Mouse (Mus musculus) frontal cortex, postnatal 36 days (tissue): ENCODE measurements around the gene Trpc7.

Experiments
- DNase-seq, 2 experiments: peaks; one replicate each; pipeline ENCODE4 v3.0.0; 2022; ENCODE audit warnings: low spot score in 2 of 2

Trpc7 gene

DNA sequence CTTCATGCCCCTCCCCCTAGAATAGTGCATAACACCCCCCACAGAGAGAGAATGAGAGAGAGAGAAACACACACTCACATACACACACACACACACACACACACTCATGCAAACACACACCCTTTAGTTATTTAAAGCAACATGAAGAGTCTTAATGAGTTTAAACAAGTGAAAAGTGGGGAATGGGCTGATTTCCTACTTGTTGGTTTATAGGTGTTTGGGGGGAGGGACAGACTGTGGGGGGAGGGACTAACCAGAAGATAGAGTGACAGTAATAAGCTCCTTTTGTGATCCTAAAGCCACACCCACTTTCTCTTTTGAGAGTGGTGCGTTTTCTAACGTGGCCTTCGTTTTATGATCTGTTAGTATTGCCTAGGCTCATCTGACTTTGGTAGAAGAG, at the start of gene Trpc7:
Gene Trpc7 (minus strand): TSS at position 101 of the 400 bp plus-strand sequence.
- DNase-seq: no peak

DNA sequence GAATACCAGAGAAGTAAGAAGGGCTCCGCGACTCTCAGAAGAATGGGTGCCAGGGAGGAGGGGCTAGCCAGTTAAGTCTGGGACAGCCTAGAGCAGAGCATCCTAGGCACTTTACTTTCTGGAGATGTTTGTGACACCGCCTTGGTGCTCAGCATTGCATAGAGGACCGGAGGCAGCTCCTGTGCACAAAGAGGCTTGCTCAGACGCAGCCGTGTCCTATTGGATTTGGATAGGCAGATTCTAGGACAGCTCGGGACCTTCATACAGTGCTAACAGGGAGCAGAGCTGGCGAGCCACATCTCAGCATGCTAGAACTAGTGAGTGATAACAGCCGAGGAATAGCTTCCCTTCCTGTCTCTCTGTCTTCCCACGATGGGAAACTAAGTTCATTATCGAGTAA, 43.5 kb upstream of the Trpc7 start:
- no peak for DNase-seq

DNA sequence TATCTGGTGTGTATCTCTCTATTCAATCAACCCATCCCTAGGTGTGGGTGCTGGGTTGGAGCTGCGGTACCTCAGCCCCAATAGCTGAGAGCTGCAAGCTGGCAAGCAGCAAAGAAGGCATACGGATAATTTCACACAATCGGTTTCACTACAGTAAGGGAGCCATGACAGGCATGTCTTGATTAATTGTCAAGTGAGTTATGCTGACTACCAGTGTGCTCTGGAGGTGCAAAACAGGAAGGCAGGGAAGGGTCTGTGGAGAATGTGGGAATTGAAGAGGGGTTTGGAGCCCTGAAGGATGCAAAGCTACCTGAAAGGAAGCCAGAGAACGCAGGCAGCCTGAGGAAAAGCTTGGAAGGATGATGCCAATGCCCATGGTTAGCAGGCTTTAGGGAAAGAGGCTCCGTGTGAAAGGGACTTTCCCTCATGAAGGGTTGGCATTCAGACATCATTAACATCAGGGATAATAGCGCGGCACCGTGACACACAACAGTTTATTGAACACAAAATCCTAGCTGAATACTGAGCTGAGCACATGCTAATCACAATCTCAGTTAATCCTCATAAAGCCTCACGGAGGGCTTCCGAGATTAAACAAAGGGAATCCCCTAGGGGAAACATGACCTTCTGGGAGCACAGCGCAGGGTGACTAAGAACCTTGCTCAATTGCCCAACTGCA, 38.2 kb upstream of the Trpc7 start:
- no peak for DNase-seq

DNA sequence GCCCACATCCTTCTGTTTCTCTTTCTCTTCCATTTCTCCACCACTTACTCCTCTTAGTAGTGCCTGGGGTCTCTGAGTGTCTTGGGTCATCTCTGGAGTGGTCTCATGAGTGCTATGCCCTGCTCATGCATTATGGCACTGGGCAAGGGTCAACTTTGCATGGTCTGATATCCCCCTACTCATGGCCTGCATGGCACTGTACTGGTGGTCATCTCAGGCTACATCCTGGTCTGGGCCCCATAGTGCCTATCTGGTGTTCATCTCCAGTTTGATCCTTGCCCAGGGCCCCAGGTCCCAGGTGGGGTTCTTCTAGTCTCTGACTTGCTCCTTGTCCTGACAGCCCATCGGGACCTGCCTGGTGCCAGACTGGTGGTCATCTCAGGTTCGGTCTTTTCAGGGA, 34.6 kb upstream of the Trpc7 start:
- no peak for DNase-seq

DNA sequence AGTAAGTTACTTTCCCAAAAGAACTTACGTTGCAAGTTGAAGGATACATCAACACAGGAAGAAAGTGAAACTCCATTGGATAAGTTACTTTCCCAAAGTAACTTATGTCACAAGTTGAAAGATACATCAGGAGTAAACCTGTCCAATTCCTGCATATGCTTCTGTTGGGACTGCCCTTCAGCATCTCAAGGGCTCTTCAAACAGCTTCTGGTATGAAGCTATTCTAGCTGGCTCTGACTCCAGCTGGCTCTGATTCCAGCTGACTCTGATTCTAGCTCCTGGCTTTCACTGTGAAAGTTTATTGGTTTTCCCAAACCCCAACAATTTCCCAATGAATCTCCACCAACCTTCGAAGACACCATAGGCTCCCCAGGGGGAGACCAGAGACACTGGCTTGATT, 27.2 kb upstream of the Trpc7 start:
- no peak for DNase-seq

DNA sequence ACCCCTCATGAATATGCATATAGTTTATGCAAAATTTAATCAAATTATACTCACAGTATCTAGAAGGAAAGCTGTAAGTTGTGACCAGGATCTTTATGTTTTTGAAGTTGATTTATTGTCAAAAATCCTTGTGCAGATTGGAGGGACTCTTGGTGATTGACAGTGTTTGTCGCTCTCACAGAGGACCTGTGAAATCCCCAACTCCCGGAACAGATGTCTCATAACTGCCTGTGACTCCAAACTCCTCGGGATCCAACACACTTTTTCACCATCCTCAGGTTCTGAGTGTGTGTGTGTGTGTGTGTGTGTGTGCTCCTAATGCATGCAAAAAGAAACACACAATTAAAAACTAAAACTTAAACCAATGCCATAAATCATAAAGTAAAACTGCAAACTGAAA, 25.5 kb upstream of the Trpc7 start:
- no peak for DNase-seq

DNA sequence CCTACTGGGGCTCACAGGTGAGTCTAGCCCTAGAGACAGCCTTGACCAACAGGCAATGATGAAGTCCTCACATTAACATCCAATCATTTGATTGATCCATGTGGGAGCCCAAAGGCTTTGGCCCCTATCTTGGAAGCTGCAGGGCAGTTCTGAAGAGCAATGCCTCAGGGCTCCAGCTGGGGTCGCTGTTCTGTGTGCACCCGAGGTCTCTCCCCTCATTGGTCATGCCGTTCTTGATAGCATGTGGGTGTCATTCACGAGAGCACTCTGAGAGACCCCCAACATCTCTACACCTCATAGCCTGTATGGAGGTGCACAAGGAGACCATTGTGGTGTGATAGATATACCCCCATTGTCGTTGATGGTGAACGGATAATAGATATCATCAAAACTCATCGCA, 18.9 kb upstream of the Trpc7 start:
- no peak for DNase-seq

DNA sequence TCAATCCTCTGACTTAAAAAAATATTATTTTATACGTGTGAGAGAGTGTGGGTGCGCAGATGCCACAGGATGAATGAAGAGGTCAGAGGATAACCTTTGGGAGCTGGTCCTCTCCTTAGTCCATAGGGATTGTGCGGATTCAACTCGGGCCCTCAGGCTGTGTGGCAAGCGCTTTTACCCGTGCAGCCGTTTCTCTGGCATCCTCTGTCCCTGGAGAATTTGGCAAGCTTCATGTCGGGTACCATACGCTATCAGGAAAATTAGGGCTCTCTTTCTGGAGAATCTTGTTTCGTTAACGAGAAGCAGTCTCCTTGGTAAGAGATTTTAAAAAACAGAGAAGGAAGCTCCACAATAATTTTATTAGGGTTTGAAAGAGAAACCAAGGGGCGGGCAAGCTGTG, 15.3 kb upstream of the Trpc7 start:
- DNase-seq: no peak

DNA sequence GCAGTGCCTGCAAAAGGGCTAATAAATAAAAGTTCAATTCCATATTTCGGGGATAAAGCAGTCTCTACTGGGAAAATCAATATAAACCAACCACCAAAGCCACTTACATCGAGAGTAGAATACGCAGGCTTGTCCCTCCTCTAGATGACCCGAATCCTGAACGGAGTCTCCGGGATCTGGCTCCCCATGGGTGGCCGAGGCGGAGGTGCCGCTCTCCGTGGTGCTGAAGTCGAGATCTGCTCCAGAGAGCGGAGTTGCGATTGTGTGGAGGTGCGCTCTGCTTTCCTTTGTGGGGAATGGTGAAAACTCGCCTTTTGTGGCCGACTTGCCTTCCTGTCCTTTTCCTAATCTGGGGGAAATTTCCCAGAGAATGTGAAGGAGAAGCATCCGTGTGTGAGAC, 407 bp downstream of the Trpc7 start:
- peak; percentile 22 to 23 for DNase-seq

DNA sequence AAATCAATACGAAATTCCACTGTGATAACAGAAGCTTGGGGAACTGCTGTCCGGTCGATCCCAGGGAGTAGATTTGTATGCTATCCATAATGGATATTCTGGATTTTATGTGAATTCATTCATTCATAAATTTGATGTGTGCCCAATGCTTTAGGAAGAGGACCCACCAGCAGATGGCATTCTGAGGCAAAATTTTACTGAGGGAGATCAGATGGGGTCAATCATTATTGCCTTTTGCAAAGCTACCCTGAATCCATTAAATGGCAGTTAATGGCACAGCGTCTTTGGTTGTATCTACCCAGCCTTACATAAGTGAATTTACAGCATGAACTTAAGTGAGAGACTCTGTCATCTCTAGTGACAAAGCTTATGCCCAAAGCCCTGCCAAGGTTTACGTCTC, 1.2 kb downstream of the Trpc7 start:
- DNase-seq: peak; percentile 11 to 14

DNA sequence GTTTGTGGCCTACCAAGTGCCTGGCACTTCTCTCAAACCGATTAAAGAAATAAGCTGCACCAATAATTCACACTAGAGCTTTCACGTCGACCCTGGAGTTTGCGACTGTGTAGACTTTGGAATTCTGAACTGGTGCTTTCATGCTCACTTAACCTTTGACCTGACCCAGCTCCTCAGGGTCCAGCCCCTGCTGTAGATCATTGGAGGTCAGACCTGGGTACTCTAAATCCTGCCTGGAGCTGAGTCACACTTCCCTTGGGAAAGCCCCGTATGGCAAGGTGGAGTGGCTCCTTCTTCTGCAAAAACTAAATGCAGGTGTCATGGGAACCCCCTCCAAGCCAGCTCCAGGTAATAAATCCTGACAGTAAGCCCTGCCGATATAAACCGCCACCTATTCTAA, 5.9 kb downstream of the Trpc7 start:
- DNase-seq: no peak

DNA sequence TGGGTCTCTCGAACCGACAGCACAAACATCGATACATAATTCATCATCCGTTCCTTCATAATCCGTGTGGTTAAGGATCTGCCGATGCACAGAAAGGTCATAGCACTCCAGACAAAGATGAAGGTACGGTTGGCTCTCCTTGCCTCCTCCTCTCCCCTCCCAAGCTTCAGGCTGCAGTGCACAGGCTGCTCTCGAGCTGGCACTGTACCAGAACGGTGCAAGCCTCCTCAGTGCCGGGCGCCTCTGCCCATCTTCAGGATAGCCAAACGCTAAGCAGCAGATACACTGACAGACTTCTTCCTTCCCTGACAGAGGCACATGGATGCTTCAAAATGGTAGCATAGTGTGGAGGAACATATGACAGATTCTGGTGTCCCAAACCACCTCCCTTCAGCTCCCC, 12.9 kb downstream of the Trpc7 start:
- DNase-seq: no peak

DNA sequence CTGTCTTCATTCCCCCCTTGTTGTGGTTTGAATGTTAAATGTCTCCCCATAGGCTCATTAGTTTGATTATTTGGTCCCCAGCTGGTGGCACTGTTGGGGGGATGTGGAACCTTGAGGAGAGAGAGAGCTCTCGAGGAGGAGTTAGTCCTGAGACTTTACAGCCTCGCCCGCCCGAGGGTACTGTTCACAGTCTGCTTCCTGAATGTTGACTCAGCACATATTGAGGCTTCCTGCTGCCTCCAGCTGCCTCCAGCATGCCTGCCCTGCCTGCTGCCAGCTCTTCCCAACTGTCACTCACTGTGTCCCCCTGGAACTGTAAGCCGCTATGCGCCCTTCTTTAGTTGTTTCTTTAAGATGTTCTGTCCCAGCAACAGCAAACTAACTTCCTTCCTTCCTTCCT, 31.2 kb downstream of the Trpc7 start:
- DNase-seq: no peak

DNA sequence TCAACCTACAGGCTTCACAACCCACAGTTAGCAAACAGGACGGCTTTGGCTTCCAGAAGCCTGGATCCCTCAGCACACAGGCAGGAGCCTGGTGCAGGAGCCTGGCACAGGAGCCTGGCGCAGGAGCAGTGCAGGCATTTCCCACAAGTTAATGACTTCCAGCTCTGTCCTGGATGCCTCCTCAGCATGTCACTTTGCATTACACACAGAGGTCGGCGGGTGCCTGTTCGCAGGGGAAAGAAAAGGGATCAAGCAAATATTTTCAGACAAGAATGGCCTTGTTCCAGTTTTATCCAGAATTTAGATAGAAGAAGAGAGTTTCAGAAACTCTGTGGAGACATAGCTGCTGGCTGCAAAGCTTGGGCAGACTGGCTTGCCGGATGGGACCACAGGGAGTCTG, 33.8 kb downstream of the Trpc7 start:
- no peak for DNase-seq

DNA sequence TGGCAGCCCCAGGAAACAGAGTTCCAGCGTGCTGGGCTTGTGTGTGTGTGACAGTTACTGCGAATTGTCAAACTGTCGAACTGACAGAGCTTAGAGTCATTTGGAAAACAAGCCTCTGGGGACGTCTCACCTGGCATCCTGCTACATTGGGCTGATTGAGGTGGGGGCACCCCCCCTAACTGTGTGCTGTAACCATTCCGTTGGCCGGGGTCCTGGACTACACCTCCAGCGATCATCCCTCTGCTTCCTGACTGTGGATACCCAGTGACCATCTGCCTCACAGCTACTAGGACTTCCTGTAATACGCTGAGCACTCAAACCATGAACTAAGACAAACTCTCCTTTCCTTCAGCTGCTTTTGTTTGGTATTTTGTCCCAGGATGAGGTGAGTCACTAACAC, 41.3 kb downstream of the Trpc7 start:
- DNase-seq: no peak

DNA sequence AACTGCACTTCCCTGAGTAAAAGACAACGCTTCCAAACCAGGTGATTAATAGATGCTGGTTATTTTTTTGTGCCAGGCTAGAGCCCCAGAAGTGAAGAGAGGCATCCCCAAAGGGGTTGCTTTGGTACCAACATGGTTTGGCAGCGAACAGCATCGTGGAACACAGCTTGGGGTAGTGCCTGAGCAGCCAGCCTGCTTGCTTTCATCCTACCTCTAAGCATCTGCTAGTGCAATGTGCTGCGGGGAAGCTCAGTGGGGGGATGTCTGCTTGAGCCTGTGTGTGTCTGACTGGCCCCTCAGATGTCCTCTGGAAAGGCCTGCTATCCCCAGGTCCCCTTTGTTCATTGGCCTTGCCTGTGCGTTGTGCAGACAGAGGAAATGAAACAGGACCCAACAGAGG, 42.4 kb downstream of the Trpc7 start:
- DNase-seq: no peak

DNA sequence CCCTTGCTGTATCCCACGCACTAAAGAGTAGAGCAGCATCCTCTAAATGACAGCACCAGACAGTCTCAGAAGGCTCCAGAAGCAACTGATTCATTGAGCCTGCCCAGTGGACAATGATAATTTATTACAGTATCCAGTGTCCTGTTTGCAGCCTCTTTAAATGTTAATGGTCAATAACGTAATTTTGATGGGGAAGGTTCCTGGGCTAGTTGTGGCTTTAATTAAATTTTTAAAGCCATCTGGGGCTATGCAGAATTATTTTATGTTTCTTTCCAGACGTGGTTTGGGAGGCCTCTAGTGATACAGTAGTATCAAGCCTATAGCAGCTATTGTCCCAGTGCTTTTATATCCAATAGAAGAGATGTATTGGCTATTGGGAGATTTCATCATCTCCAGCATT, 49.9 kb downstream of the Trpc7 start:
- DNase-seq: no peak

DNA sequence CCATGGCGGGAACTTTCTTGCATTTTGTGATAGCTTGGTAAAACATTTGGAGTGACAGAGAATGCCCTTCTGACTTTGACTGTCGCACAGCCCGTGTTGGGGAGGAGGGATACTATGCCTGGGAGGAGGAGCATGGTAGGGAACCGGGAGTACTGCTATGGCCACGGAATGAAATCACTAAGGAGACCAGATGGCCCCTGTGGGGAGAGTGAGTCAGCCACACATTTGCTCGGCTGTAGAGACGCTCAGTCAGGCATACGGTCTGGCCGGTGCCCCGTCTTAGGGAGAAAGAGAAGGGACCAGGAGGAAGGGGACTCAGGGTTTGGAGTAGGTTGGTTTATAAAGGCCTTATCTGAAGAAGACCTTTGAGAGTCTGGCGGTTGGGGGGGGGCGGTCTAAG, 80.3 kb downstream of the Trpc7 start:
- no peak for DNase-seq

DNA sequence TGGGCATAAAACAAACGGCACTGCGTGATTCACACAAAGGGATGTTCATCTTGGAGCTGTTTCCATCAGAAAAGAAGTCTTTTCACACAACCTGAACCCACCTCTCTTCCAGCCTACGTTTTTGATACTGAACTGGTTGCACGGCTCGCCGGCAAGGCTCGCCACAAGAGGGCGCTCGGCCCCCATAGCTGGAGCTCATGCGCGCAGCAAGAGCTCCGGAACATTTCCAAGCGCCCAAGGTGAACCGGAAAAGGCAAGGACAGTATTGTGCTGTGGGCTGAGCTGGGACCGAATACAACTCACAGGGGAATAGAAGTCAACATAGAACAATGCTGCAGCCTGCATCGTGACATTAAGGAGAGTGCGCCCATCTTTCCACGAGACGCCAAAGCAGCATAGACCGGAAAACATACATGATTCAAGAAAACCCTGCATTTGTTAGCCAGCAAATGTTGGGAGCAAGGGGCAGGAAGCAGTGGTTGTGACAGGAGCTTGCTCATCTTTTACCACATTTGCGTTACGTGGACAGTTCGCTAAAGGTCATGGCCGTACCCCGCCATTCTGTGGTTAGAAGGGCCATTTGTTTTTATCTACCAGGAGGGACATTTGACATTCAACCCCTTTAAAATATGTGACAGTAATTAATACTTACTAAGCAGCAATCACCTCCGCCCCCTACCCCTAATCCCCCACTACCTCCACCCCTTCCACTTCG, 88.9 kb downstream of the Trpc7 start:
- DNase-seq: peak; percentile 88 to 92

DNA sequence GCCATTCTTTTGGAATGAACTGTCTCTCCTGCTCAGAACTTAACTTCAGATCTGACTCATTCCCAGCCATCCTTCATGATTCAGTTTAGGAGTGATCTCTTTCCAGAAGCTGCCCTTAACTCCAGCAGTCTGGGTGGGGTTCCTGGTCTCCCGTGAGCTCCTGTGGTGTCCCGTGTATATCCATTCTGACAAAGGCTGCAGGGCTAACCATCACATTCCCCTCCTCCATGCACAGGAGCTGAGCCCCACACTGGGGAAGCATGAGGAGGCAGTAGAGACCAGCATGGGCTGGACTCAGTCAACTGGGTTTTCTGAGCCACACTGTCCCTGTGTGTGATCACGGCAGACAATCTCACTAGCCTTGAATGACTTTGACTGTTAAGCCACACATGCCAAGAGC, 90.7 kb downstream of the Trpc7 start:
- no peak for DNase-seq

DNA sequence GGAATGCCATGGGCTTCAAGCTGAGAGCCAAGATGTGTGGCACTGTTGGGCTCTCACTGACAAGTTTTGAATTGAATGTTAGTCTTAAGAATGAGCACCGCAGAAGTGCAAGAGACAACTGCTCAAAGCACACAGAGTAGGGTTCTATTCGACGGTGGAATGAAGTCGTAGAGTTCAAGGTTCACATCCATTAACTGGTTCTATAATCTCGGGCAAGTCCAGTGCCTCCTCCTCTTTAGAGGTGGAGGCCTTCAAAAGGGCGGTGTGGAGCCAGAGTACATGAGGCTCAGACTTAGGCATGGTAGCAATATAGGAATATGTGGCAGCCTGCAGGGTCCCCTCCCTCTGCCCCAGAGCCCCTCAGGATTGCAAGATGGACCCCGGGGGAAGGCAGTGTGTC, 98.3 kb downstream of the Trpc7 start:
- DNase-seq: no peak

DNA sequence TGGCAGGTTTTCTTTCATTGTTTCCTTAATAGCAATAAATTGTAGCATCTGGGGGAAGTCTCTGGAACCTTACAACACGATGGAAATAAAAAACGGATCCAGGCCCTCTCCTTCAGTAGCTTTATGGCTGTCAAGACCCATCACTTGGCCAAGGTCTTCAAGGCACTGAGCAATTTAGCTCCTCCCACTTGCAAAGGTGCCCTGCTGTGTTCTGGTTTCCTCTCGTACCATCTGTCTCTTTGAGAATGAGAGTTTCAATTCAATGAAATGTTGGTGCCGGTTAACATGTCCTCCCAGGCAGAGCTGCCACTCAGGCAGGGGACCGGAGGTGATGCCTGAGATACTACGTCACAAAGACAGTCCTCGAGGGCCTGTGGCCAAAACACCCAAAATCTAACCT, 100.3 kb downstream of the Trpc7 start:
- no peak for DNase-seq

DNA sequence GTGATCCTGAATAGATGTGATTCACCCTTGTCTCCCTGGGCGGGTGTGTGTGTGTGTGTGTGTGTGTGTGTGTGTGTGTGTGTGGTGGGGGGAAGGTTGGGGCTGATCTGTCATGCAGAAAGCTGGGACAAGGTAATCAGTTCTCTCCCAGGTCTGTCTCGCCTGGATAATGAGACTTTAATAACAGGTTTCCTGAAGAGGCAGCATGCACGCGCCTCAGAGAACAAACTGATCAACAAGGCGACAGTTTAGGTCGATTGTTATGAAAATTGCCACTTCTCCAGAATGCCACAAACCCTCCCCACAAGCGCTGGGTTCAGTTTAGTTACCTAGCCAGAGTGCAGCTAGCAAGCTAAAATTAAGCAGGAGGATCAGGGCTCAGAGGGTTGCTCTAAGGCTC, 101.4 kb downstream of the Trpc7 start:
- DNase-seq: no peak

DNA sequence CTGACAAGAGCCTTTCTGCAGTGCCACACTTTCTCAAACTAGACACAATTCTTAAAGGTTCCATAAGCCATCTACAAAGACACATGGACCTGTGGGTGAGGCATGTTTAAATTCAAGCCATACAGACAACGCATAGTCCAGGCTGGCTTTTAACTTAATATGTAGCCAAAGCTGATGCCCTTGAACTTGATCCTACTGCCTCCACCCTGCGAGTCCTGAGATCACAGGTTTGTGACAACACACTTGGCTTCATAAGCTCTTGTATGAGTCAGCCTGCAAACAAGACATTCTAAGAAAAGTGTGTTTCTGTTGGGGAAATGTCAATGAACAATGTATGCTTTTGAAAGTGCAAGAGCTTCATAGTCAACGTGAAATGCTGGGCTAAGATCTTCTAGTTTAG, 102.9 kb downstream of the Trpc7 start:
- no peak for DNase-seq
